Mouse (Mus musculus): Measurements from ENCODE around the gene Smarca4. TPM values are rescaled to one million over a fixed set of nuclear protein-coding genes. Genes with fewer than 3 reads are reported as not detected.

The Smarca4 gene
- 20.2 and 23.4 TPM in 2 replicates for polyA plus RNA-seq (2015; fragmentation: Nextera tagmentation; extraction: Ambion mirVana)

DNA sequence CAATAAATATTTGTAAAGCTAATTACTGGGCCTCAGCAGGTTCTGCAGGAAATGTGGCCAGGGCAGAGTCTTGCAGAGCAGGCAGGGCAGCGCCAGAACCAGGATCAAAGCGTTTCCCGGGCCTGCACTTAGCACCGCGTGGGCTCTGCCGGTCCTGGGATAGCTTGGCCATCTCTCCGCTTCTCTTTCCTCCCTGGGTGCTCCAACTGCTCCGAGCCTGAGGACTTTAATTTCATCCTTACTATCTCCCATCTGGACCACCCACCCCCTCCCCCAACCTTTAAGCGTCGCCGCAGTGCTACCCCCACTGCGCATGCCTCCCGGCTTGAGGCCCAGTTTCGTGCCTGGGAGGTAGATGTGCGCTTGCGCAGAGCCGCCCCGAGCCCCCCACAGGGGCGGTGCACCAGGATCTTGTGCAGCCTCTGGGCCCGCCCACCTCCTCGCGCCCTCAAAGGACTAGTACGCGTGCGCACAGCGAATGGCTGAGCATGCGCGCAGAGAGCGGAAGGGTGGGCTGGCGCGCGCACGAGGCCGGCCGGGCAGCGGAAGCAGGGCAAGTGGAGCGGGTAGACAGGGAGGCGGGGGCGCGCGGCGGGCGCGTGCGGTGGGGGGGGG, at the start of gene Smarca4:
Gene Smarca4, plus strand, starts transcription at position 553 of the 615 bp plus-strand sequence.
- Histone ChIP-seq H3K36me3 (ENCODE audit: control insufficient read depth, insufficient read depth) (no peaks in the 10 kb centered on the region), H3K27ac (ENCODE audit: low read length) (peak within 1 kb of the TSS; percentile 90), H3K27me3 (ENCODE audit: control insufficient read depth, insufficient read depth, low read depth, low read length) (no peaks in the 10 kb centered on the region), H3K9me3 (replicated peaks; ENCODE audit: control insufficient read depth, low read length) (no peaks in the 10 kb centered on the region), H3K4me3 (ENCODE audit: low read depth, low read length) (peak within 1 kb of the TSS; percentile 76), H3K9ac (ENCODE audit: low read depth, low read length) (peak within 1 kb of the TSS; percentile 85), H3K4me2 (ENCODE audit: low read depth, low read length) (peak within 1 kb of the TSS; percentile 82), H3K4me1 (ENCODE audit: control insufficient read depth, low read depth, low read length) (peaks cover 21% of the 10 kb centered on the region)
- peak; percentile 92 for ATAC-seq (ENCODE audit: low read depth)
- WGBS (ENCODE audit: insufficient replicate concordance) = under 1% methylated on average over 45 of the region's 45 CpGs

DNA sequence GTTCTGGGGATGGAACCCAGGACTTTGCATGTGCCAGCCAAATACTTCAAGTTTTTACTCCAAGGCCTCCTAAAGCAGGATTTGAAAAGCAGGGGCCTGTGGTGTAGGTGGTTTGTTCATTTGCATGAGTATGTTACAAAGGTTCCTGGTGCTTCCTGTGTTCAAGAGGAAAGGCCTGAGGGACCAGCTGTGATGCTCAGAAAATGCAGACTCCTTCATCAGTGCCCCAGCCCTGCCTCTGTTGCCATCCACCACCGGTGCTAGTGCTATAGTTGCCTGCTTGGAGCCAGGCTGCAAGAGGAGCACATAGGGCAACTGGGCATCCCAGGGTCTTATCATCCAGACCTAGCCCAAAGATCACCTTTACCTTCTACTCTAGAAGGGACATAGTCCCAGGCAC, 49.4 kb upstream of the Smarca4 start:
- WGBS (ENCODE audit: insufficient replicate concordance) = 58% methylated on average over 1 of the region's 1 CpGs
- H3K9ac ChIP-seq (ENCODE audit: low read depth, low read length) = no peak overlapping the region
- no peak for ATAC-seq (ENCODE audit: low read depth)
- no peak overlapping the region for H3K4me3 ChIP-seq (ENCODE audit: low read depth, low read length)
- H3K27ac ChIP-seq (ENCODE audit: low read length) = no peak overlapping the region
- H3K9me3 ChIP-seq (replicated peaks; ENCODE audit: control insufficient read depth, low read length) = no peaks in the 10 kb centered on the region
- H3K4me1 ChIP-seq (ENCODE audit: control insufficient read depth, low read depth, low read length) = peaks cover 34% of the 10 kb centered on the region
- peaks cover 15% of the 10 kb centered on the region for H3K36me3 ChIP-seq (ENCODE audit: control insufficient read depth, insufficient read depth)
- H3K4me2 ChIP-seq (ENCODE audit: low read depth, low read length) = no peak overlapping the region
- no peaks in the 10 kb centered on the region for H3K27me3 ChIP-seq (ENCODE audit: control insufficient read depth, insufficient read depth, low read depth, low read length)

DNA sequence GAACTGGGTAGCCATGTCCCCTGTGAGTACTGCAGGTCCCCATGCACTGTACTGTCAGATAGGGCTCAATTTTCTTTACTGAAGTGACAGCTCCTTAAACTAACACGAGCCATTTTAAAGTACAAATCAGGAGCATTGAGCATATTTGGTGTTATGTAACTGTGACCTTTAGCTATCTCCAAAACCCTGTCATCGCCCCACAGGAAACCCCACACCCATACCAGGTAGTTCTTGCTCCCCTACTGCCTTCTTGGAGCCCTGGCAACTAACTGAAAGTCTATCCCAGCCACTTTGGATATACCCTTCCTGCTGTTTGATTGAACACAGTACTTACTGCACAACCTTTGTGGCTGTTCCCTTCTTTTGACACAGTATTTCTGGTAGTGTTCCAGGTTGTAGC, 48.9 kb upstream of the Smarca4 start:
- no peaks in the 10 kb centered on the region for H3K9me3 ChIP-seq (replicated peaks; ENCODE audit: control insufficient read depth, low read length)
- H3K27me3 ChIP-seq (ENCODE audit: control insufficient read depth, insufficient read depth, low read depth, low read length) = no peaks in the 10 kb centered on the region
- no peak overlapping the region for H3K4me3 ChIP-seq (ENCODE audit: low read depth, low read length)
- no peak overlapping the region for H3K4me2 ChIP-seq (ENCODE audit: low read depth, low read length)
- H3K9ac ChIP-seq (ENCODE audit: low read depth, low read length) = no peak overlapping the region
- H3K36me3 ChIP-seq (ENCODE audit: control insufficient read depth, insufficient read depth) = peaks cover 20% of the 10 kb centered on the region
- ATAC-seq (ENCODE audit: low read depth) = no peak
- H3K27ac ChIP-seq (ENCODE audit: low read length) = no peak overlapping the region
- 65% methylated on average over 2 of the region's 2 CpGs for WGBS (ENCODE audit: insufficient replicate concordance)
- H3K4me1 ChIP-seq (ENCODE audit: control insufficient read depth, low read depth, low read length) = peaks cover 34% of the 10 kb centered on the region

DNA sequence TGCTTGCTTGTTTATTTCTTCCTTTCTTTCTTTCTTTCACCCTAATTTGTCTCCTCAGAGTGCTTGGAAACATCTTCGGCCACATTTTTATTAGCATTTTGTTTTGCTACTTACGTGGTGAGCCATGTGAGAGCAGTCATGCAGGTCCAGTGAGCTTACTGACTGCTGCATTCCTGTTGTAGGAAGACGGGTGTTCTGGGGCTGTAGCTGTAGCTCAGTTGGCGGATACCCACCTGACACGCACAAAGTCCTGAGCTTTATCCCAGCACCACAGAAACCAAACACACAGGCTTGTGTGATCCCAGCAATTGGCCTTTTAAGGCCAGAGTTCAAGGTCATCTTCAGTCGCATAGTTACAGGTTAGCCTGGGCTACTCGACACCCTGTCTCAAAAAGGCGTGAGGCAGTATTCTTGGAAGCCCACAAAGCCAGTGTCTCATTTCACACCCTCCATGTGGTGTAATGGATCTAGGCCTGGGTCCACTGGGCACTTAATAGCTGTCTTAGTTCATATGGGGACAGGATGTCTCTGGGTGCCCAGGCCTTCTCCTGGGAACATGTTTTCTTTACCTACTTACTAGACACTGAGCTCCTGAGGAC, 47.2 kb upstream of the Smarca4 start:
- Histone ChIP-seq H3K36me3 (ENCODE audit: control insufficient read depth, insufficient read depth) (peaks cover 23% of the 10 kb centered on the region), H3K27me3 (ENCODE audit: control insufficient read depth, insufficient read depth, low read depth, low read length) (no peaks in the 10 kb centered on the region), H3K27ac (ENCODE audit: low read length) (no peak overlapping the region), H3K9me3 (replicated peaks; ENCODE audit: control insufficient read depth, low read length) (no peaks in the 10 kb centered on the region), H3K9ac (ENCODE audit: low read depth, low read length) (no peak overlapping the region), H3K4me3 (ENCODE audit: low read depth, low read length) (no peak overlapping the region), H3K4me2 (ENCODE audit: low read depth, low read length) (no peak overlapping the region), H3K4me1 (ENCODE audit: control insufficient read depth, low read depth, low read length) (peaks cover 34% of the 10 kb centered on the region)
- WGBS (ENCODE audit: insufficient replicate concordance) = 81% methylated on average over 8 of the region's 8 CpGs
- no peak for ATAC-seq (ENCODE audit: low read depth)

DNA sequence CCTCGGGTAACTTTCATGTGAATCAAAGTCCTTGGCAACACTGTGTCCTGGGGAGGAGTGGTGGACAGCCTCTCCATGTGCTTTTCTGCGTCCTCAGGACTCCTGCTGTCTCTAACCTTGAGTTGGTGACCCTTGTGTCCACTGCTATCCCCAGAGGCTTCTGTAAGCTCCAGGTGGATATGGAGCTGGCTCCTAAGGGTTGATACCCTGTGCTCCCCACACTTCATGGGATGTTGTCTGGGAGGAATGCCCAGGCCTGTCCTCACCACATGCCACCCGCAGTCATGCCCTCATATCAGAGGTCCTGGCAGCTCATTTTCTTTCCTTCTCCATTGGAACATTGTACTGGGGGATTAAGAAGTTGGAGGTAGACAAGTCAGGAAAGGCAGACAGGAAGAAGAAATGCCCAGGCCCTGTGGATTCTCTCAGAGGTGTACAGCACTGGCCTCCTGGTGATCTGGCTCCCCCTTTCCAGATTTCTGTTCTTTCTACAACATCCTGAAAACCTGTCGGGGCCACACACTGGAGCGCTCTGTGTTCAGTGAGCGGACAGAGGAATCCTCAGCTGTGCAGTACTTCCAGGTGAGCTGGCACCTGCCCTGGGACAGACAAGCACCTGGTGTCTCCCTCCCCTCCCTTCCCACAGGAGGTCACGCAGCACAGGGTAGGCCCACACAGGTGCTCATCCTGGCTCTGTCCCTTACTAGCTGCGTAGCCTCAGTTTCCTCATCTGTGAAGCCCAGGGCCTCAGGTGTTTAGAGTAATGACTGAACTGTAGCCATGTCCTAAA, 41.8 kb upstream of the Smarca4 start:
- Histone ChIP-seq H3K27me3 (ENCODE audit: control insufficient read depth, insufficient read depth, low read depth, low read length) (no peaks in the 10 kb centered on the region), H3K27ac (ENCODE audit: low read length) (no peak overlapping the region), H3K9me3 (replicated peaks; ENCODE audit: control insufficient read depth, low read length) (no peaks in the 10 kb centered on the region), H3K4me2 (ENCODE audit: low read depth, low read length) (no peak overlapping the region), H3K36me3 (ENCODE audit: control insufficient read depth, insufficient read depth) (peaks cover 48% of the 10 kb centered on the region), H3K4me1 (ENCODE audit: control insufficient read depth, low read depth, low read length) (no peaks in the 10 kb centered on the region), H3K4me3 (ENCODE audit: low read depth, low read length) (no peak overlapping the region), H3K9ac (ENCODE audit: low read depth, low read length) (no peak overlapping the region)
- 86% methylated on average over 8 of the region's 8 CpGs for WGBS (ENCODE audit: insufficient replicate concordance)
- ATAC-seq (ENCODE audit: low read depth) = no peak

DNA sequence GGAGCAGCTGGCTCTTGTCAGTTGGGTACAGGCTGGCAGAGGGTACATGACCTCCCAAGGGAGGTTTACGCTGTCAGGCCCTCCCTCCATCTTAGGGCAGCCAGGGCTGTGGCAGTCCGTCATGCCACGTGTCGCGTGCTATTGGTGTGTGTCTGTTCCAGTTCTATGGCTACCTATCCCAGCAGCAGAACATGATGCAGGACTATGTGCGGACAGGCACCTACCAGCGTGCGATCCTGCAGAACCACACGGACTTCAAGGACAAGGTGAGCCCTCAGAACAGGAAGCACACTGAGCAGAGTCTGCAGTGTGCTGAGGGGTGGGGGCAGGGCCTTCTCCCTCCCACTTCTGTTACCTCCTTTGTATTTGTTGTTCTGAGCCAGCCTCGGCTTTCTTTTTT, 40.7 kb upstream of the Smarca4 start:
- no peaks in the 10 kb centered on the region for H3K27me3 ChIP-seq (ENCODE audit: control insufficient read depth, insufficient read depth, low read depth, low read length)
- no peaks in the 10 kb centered on the region for H3K9me3 ChIP-seq (replicated peaks; ENCODE audit: control insufficient read depth, low read length)
- no peak overlapping the region for H3K27ac ChIP-seq (ENCODE audit: low read length)
- no peak overlapping the region for H3K4me3 ChIP-seq (ENCODE audit: low read depth, low read length)
- no peaks in the 10 kb centered on the region for H3K4me1 ChIP-seq (ENCODE audit: control insufficient read depth, low read depth, low read length)
- peaks cover 49% of the 10 kb centered on the region for H3K36me3 ChIP-seq (ENCODE audit: control insufficient read depth, insufficient read depth)
- ATAC-seq (ENCODE audit: low read depth) = no peak
- no peak overlapping the region for H3K9ac ChIP-seq (ENCODE audit: low read depth, low read length)
- WGBS (ENCODE audit: insufficient replicate concordance) = 84% methylated on average over 10 of the region's 10 CpGs
- no peak overlapping the region for H3K4me2 ChIP-seq (ENCODE audit: low read depth, low read length)

DNA sequence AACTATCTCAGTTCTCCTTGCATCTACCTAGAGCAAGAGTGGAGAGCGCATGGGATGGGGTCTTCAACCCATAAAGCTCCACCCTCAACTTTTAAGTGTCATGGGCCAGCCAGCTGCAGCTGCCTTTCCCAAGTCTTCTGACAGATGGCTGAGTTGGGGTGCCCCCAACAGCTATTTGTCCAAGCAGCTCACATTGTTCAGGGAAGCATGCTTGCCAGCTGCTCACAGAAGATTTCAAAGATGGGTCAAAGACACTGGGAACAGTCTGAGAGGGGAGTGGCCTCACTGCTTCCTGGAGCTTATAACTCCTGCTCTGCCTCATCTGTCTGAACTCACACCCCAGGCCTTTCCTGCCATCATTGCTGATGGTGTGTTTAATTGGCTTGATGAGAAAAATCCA, 39.7 kb upstream of the Smarca4 start:
- Histone ChIP-seq H3K4me2 (ENCODE audit: low read depth, low read length) (no peak overlapping the region), H3K27me3 (ENCODE audit: control insufficient read depth, insufficient read depth, low read depth, low read length) (no peaks in the 10 kb centered on the region), H3K9ac (ENCODE audit: low read depth, low read length) (no peak overlapping the region), H3K36me3 (ENCODE audit: control insufficient read depth, insufficient read depth) (peaks cover 49% of the 10 kb centered on the region), H3K9me3 (replicated peaks; ENCODE audit: control insufficient read depth, low read length) (no peaks in the 10 kb centered on the region), H3K4me3 (ENCODE audit: low read depth, low read length) (no peak overlapping the region), H3K27ac (ENCODE audit: low read length) (no peak overlapping the region), H3K4me1 (ENCODE audit: control insufficient read depth, low read depth, low read length) (no peaks in the 10 kb centered on the region)
- 100% methylated on average over 1 of the region's 1 CpGs for WGBS (ENCODE audit: insufficient replicate concordance)
- no peak for ATAC-seq (ENCODE audit: low read depth)

DNA sequence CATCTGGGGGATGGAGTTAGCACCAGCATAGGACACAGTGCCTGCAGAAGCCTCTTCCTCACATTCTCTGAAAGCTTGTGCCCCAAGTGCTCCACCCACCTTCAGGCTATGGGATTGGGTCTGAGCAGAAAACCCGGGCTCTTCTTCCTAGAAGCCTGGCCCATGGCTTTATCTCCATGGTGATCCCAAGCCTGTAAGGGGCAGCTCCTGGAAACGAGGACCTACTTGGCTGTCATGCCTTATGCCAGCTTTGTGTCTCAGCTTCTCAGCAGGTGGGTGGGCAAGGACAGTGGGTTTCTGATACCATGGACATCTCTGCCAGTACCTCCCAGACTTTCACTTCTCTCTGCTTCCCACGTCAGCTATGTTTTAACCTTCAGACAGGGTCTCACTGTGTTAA, 37.7 kb upstream of the Smarca4 start:
- H3K27me3 ChIP-seq (ENCODE audit: control insufficient read depth, insufficient read depth, low read depth, low read length) = no peaks in the 10 kb centered on the region
- H3K9ac ChIP-seq (ENCODE audit: low read depth, low read length) = no peak overlapping the region
- no peak for ATAC-seq (ENCODE audit: low read depth)
- H3K36me3 ChIP-seq (ENCODE audit: control insufficient read depth, insufficient read depth) = peaks cover 44% of the 10 kb centered on the region
- 77% methylated on average over 3 of the region's 3 CpGs for WGBS (ENCODE audit: insufficient replicate concordance)
- no peak overlapping the region for H3K4me2 ChIP-seq (ENCODE audit: low read depth, low read length)
- H3K27ac ChIP-seq (ENCODE audit: low read length) = no peak overlapping the region
- H3K9me3 ChIP-seq (replicated peaks; ENCODE audit: control insufficient read depth, low read length) = no peaks in the 10 kb centered on the region
- H3K4me3 ChIP-seq (ENCODE audit: low read depth, low read length) = no peak overlapping the region
- H3K4me1 ChIP-seq (ENCODE audit: control insufficient read depth, low read depth, low read length) = no peaks in the 10 kb centered on the region

DNA sequence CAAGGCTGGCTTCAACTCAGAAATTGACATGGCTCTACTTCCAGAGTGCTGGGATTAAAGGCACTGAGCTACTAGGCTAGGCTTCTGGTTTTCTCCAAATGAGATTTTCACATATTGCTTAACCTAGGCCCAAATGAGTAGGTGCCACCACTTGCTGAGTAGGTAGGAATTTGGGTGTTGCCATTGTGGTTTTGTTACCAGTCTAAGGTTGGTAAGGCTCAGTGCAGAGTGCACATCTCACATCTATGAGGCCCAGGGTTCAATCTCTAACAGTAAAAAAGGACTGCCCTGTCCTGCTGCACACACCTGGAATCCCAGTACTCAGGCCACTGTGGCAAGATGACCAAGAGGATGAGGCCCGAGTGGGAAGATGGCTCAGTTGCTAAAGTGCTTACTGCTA, 30.6 kb upstream of the Smarca4 start:
- no peaks in the 10 kb centered on the region for H3K4me1 ChIP-seq (ENCODE audit: control insufficient read depth, low read depth, low read length)
- no peak overlapping the region for H3K4me3 ChIP-seq (ENCODE audit: low read depth, low read length)
- WGBS (ENCODE audit: insufficient replicate concordance) = 69% methylated on average over 1 of the region's 1 CpGs
- no peak overlapping the region for H3K9ac ChIP-seq (ENCODE audit: low read depth, low read length)
- no peak for ATAC-seq (ENCODE audit: low read depth)
- no peaks in the 10 kb centered on the region for H3K9me3 ChIP-seq (replicated peaks; ENCODE audit: control insufficient read depth, low read length)
- H3K27me3 ChIP-seq (ENCODE audit: control insufficient read depth, insufficient read depth, low read depth, low read length) = no peaks in the 10 kb centered on the region
- no peak overlapping the region for H3K27ac ChIP-seq (ENCODE audit: low read length)
- H3K36me3 ChIP-seq (ENCODE audit: control insufficient read depth, insufficient read depth) = peaks cover 66% of the 10 kb centered on the region
- no peak overlapping the region for H3K4me2 ChIP-seq (ENCODE audit: low read depth, low read length)

All from liver, embryonic 16.5 days (tissue).